Mouse (Mus musculus): ENCODE results near the gene Lrba. TPM values are rescaled to one million over a fixed set of nuclear protein-coding genes. Genes with fewer than 3 reads are reported as not detected.

Lrba gene
- total and polyA plus RNA-seq, 3 experiments, result 12.3 to 22.6 (median 13.8) TPM

- H3K9me3 ChIP-seq (replicated peaks; ENCODE audit: low read length), result no peaks in the 10 kb centered on the region
- H3K4me2 ChIP-seq (ENCODE audit: insufficient read depth, low read depth, poor library complexity, severe bottlenecking), result no peak overlapping the region
- no peaks in the 10 kb centered on the region for H3K27me3 ChIP-seq (replicated peaks)
- no peaks in the 10 kb centered on the region for H3K79me2 ChIP-seq (replicated peaks; ENCODE audit: control insufficient read depth, extremely low read depth, insufficient read depth, poor library complexity, severe bottlenecking)
- H3K4me1 ChIP-seq (ENCODE audit: control insufficient read depth in 1 of 2, insufficient read depth in 2 of 2), result no peaks in the 10 kb centered on the region
- H3K36me3 ChIP-seq (replicated peaks in 1 of 2; ENCODE audit: control insufficient read depth in 1 of 2, insufficient read depth in 1 of 2, low read length in 1 of 2), result no peaks in the 10 kb centered on the region
- no peak overlapping the region for H3K27ac ChIP-seq (ENCODE audit: insufficient read depth, low read depth)
- TF ChIP-seq MAX (IDR thresholded peaks at IDR 0.05; ENCODE audit: low read length), result no peak
- TF ChIP-seq USF2 (conservative IDR thresholded peaks at IDR 0.05; ENCODE audit: low read depth, low read length), result no peak
- no peak for TF ChIP-seq EP300 (IDR thresholded peaks at IDR 0.05; ENCODE audit: low read length)
- no peak overlapping the region for H3K9ac ChIP-seq (ENCODE audit: insufficient read depth, low read depth)
- dilution Hi-C loops (cut with MboI; ENCODE audit: extremely low pct_ligation_motif_present, extremely low pct_unique_long_range_greater_than_20kb, low sequenced_read_pairs), result no loop called here
- in situ Hi-C loops (cut with MboI; ENCODE audit: low pct_ligation_motif_present, low pct_unique_long_range_greater_than_20kb, low sequenced_read_pairs), result no loop called here
- H3K4me3 ChIP-seq (replicated peaks in 1 of 3; ENCODE audit: low read depth in 2 of 3, low read length in 2 of 3, poor library complexity in 1 of 3), result no peak overlapping the region
- DNase-seq (ENCODE audit: extremely low read depth), result no peak
Measured at GRCm38 (mm10) chr3:86627008-86627743, 402.7 kb downstream of the Lrba start.

GRCm38 (mm10) chr3:86629379-86629778 is 404.9 kb downstream of the Lrba start:
- dilution Hi-C loops (cut with MboI; ENCODE audit: extremely low pct_ligation_motif_present, extremely low pct_unique_long_range_greater_than_20kb, low sequenced_read_pairs) (no loop called here), in situ Hi-C loops (cut with MboI; ENCODE audit: low pct_ligation_motif_present, low pct_unique_long_range_greater_than_20kb, low sequenced_read_pairs) (no loop called here)
- no peaks in the 10 kb centered on the region for H3K27me3 ChIP-seq (replicated peaks)
- no peak overlapping the region for H3K4me2 ChIP-seq (ENCODE audit: insufficient read depth, low read depth, poor library complexity, severe bottlenecking)
- H3K9ac ChIP-seq (ENCODE audit: insufficient read depth, low read depth), result no peak overlapping the region
- H3K79me2 ChIP-seq (replicated peaks; ENCODE audit: control insufficient read depth, extremely low read depth, insufficient read depth, poor library complexity, severe bottlenecking), result no peaks in the 10 kb centered on the region
- no peak overlapping the region for H3K27ac ChIP-seq (ENCODE audit: insufficient read depth, low read depth)
- no peak for TF ChIP-seq E2F4 (IDR thresholded peaks at IDR 0.05; ENCODE audit: insufficient replicate concordance, low read depth, low read length)
- TF ChIP-seq CHD2 (IDR thresholded peaks at IDR 0.05; ENCODE audit: low read length), result no peak
- no peak for TF ChIP-seq GABPA (IDR thresholded peaks at IDR 0.05; ENCODE audit: insufficient replicate concordance, low read depth, low read length)
- no peak for TF ChIP-seq MAFK (IDR thresholded peaks at IDR 0.05; ENCODE audit: insufficient replicate concordance, low read length)
- no peak for TF ChIP-seq ETS1 (conservative IDR thresholded peaks at IDR 0.05; ENCODE audit: low read depth, low read length)
- TF ChIP-seq POLR2A (IDR thresholded peaks at IDR 0.05; ENCODE audit: low read depth, low read length), result no peak
- H3K4me1 ChIP-seq (ENCODE audit: control insufficient read depth in 1 of 2, insufficient read depth in 2 of 2), result no peaks in the 10 kb centered on the region
- no peaks in the 10 kb centered on the region for H3K9me3 ChIP-seq (replicated peaks; ENCODE audit: low read length)
- DNase-seq (ENCODE audit: extremely low read depth), result no peak
- H3K4me3 ChIP-seq (replicated peaks in 1 of 3; ENCODE audit: low read depth in 2 of 3, low read length in 2 of 3, poor library complexity in 1 of 3), result no peak overlapping the region
- H3K36me3 ChIP-seq (replicated peaks in 1 of 2; ENCODE audit: control insufficient read depth in 1 of 2, insufficient read depth in 1 of 2, low read length in 1 of 2), result no peaks in the 10 kb centered on the region

GRCm38 (mm10) chr3:86635464-86635863 is 411.0 kb downstream of the Lrba start:
- Histone ChIP-seq H3K4me2 (ENCODE audit: insufficient read depth, low read depth, poor library complexity, severe bottlenecking) (peak overlapping the region; percentile 95), H3K27ac (ENCODE audit: insufficient read depth, low read depth) (peak overlapping the region; percentile 78), H3K36me3 (replicated peaks in 1 of 2; ENCODE audit: control insufficient read depth in 1 of 2, insufficient read depth in 1 of 2, low read length in 1 of 2) (no peaks in the 10 kb centered on the region), H3K9ac (ENCODE audit: insufficient read depth, low read depth) (peak overlapping the region; percentile 84), H3K4me3 (replicated peaks in 1 of 3; ENCODE audit: low read depth in 2 of 3, low read length in 2 of 3, poor library complexity in 1 of 3) (peak overlapping the region in 2 of 3 experiments; percentile 2 to 48), H3K4me1 (ENCODE audit: control insufficient read depth in 1 of 2, insufficient read depth in 2 of 2) (peaks cover 5 to 16% of the 10 kb centered on the region in 2 experiments), H3K79me2 (replicated peaks; ENCODE audit: control insufficient read depth, extremely low read depth, insufficient read depth, poor library complexity, severe bottlenecking) (no peaks in the 10 kb centered on the region), H3K9me3 (replicated peaks; ENCODE audit: low read length) (no peaks in the 10 kb centered on the region), H3K27me3 (replicated peaks) (no peaks in the 10 kb centered on the region)
- no peak for TF ChIP-seq ZNF384 (IDR thresholded peaks at IDR 0.05; ENCODE audit: low read depth, low read length)
- TF ChIP-seq MAFK (IDR thresholded peaks at IDR 0.05; ENCODE audit: insufficient replicate concordance, low read length), result peak; percentile 63; the same call in 1 of the 2 replicates
- dilution Hi-C loops (cut with MboI; ENCODE audit: extremely low pct_ligation_motif_present, extremely low pct_unique_long_range_greater_than_20kb, low sequenced_read_pairs), result no loop called here
- in situ Hi-C loops (cut with MboI; ENCODE audit: low pct_ligation_motif_present, low pct_unique_long_range_greater_than_20kb, low sequenced_read_pairs), result no loop called here
- peak; percentile 33 for DNase-seq (ENCODE audit: extremely low read depth)

Measured in CH12.LX (cell line).